Mouse (Mus musculus) spleen, postnatal 4 days (tissue): Measurements from ENCODE around the gene Gm13178.

Source experiments
- DNase-seq, 2 experiments: peaks; one replicate each; pipeline ENCODE4 v3.0.0; 2022; ENCODE audit warnings: low spot score in 2 of 2

Gm13178 gene

DNA sequence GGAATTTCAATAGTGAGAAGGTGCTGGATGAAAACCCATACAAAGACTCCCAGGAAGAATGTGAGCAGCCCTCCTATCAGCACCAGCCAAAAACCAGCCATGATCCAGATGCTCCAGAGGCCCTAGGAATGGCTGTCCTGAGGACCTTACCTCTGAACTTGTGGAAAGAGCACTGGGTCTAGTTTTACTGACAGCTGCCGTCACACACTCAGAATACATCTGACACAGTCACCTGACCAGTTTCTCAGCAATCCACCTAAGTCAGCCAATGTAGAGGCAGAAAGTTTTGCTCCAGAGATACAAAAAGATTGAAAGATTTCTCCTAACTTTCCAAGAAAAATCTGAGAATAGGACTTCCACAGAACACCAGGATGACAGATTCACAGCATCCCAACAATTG lies at the start of gene Gm13178:
TSS of gene Gm13178 (minus strand) at position 101 of the 400 bp plus-strand sequence.
- DNase-seq = no peak

DNA sequence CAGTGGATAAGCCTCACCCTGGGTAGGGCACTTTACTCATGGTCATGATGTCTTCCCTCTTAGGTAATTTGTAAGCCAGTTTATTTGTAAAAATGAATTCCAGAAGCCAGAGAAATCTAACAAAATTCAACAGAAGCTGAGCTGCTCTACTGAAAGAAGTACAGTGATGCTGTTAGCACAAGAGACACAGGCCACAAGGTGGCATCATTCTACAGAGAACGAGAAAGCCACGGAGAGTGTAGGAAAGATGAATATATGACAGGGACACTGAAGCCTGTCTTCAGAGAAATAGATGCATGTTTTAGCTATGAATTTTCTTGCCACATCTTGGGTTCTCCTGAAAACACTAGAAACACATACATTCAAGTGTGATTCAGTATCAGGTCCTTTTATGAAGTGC lies 44.5 kb upstream of the Gm13178 start:
- DNase-seq = no peak

- no peak for DNase-seq
Observed at GRCm38 (mm10) chr4:144749139-144749538, 27.9 kb upstream of the Gm13178 start.

- DNase-seq = no peak
Observed at GRCm38 (mm10) chr4:144719691-144720090, 1.5 kb downstream of the Gm13178 start.

- no peak for DNase-seq
Observed at GRCm38 (mm10) chr4:144718288-144718687, 2.9 kb downstream of the Gm13178 start.

DNA sequence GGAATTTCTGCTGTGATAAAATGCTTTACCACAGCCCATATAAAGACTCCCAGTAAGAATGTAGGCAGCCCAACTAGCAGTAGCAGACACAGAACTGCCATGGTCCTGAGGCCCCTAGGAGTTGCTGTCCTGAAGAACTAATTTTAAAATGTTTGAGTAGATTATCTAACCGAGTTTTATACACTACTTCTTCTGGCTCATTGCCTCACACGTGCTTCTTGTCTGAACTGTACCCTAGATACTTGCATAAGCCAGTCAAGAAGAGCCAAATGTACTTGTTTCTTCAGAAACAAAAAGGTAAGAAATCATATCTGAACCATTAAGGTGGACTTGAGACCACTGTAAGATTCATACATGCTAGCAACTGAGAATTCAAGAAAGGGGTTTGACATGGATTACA lies 34.9 kb downstream of the Gm13178 start, which contains the start of gene Gm436:
TSS of gene Gm436 (minus strand) at position 101 of the 400 bp plus-strand sequence.
- no peak for DNase-seq
